Mouse (Mus musculus): ENCODE results near the gene Ccrl2. TPM values are rescaled to one million over a fixed set of nuclear protein-coding genes. Genes with fewer than 3 reads are reported as not detected.

The Ccrl2 gene
- 1.1 and 1.2 TPM in 2 replicates for polyA plus RNA-seq (2015; fragmentation: Nextera tagmentation; extraction: Ambion mirVana)

DNA sequence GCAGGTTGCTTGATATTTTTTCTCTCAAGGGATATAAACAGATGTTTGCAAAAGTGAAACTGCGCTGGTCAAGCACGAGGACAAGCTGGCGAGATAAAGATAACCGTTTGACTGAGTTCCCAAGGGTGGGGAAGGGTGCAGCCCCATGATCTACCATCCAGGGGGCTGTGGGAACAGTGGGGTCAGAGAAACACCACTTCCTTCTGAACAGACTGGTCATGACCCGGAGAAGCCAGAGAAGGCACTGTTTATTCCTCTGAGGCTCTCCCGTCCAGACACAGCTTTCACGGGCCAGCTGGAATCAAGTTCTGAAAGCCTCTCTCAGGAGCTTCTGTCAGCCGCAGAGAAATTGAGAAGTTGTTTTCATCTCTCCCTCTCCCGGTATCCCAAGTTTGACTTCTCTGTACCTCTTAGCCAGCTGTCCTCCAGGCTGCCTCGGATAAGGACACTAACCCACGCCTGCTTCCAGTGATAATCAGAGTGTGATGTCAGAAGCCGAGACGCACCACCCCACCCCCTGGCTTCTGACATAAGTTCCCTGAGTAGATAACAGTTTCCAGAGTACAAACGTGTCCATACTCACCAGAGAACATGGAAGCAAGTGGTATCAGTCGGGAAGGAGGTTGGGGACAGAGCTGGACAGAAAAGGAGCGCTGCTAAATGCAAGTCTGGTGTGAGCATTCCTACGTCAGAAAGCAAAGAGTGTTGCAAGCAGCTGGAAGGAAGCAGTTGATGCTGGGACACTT, at the start of gene Ccrl2:
TSS of gene Ccrl2 (minus strand) at position 722 of the 746 bp plus-strand sequence.
- H3K9me3 ChIP-seq = no peaks in the 10 kb centered on the region
- H3K4me2 ChIP-seq = peak within 1 kb of the TSS; percentile 11
- no peaks in the 10 kb centered on the region for H3K4me1 ChIP-seq
- H3K27me3 ChIP-seq (replicated peaks) = no peaks in the 10 kb centered on the region
- WGBS = 59% methylated on average over 17 of the region's 17 CpGs
- no peak within 1 kb of the TSS for H3K9ac ChIP-seq
- no peaks in the 10 kb centered on the region for H3K36me3 ChIP-seq (replicated peaks)
- H3K27ac ChIP-seq = no peak within 1 kb of the TSS
- H3K4me3 ChIP-seq = no peak within 1 kb of the TSS
- ATAC-seq (replicated peaks) = no peak

DNA sequence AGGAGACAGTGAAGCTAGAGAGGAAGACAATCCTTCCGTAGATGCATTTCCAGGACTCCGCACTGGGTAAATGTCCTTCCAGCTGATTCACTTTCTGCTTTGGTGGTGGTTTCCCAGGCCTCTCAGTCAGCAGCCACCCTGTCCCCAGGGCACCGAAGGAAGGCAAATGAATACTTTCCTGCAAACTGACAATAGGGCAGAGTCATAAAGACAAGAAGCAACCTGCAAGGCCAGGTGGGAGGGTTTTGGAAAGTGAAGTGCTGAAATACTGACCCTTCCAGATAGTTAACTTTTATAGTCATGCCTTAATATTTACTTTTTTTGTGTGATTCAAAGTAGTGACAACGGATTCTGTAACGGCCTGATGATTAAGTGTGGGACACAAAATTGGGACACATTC, 46.6 kb upstream of the Ccrl2 start:
- Histone ChIP-seq H3K9ac (no peak overlapping the region), H3K27me3 (replicated peaks) (no peaks in the 10 kb centered on the region), H3K4me2 (no peak overlapping the region), H3K36me3 (replicated peaks) (no peaks in the 10 kb centered on the region), H3K9me3 (no peaks in the 10 kb centered on the region), H3K27ac (no peak overlapping the region), H3K4me3 (no peak overlapping the region), H3K4me1 (no peaks in the 10 kb centered on the region)
- ATAC-seq (replicated peaks) = no peak
- WGBS = 96% methylated on average over 5 of the region's 5 CpGs

DNA sequence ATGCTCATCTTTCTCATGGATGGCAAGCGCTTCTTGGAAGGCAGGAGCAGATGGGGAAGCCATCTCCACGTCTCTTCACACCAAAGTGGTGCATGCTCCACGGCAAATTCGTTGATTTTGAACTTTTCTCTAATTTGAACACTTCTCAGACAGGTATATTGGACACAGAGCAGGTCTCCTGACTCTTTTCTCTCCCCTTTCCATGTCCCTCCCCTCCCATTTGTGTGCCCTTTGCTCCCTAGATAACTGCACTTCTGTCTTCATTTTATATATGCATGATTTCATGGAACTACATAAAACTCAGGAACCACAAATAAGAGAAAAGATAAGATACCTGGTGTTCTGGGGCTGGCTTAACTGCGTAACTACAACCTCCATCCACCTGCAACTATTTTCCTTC, 46.0 kb upstream of the Ccrl2 start:
- H3K27ac ChIP-seq = no peak overlapping the region
- H3K4me3 ChIP-seq = no peak overlapping the region
- H3K4me2 ChIP-seq = no peak overlapping the region
- WGBS = 94% methylated on average over 5 of the region's 5 CpGs
- H3K36me3 ChIP-seq (replicated peaks) = no peaks in the 10 kb centered on the region
- no peak for ATAC-seq (replicated peaks)
- no peak overlapping the region for H3K9ac ChIP-seq
- no peaks in the 10 kb centered on the region for H3K4me1 ChIP-seq
- no peaks in the 10 kb centered on the region for H3K9me3 ChIP-seq
- no peaks in the 10 kb centered on the region for H3K27me3 ChIP-seq (replicated peaks)

DNA sequence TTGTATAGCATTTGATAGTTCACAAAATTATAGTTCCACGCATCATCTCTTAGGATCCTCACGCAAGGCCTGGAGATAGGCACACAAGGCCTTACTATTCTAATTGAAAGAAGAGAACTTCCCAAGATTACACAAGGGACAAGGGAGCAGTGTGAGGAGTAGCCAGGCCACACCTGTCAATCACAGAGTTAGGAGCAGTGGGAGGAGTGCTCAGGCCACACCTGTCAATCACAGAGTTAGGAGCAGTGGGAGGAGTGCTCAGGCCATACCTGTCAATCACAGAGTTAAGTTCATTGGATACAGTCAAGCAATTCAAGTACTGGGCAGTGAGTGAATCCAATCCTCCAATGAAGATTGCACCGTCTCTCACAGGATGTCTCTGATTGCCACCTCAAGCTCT, 43.1 kb upstream of the Ccrl2 start:
- Histone ChIP-seq H3K4me3 (no peak overlapping the region), H3K9me3 (no peaks in the 10 kb centered on the region), H3K4me1 (no peaks in the 10 kb centered on the region), H3K27me3 (replicated peaks) (no peaks in the 10 kb centered on the region), H3K9ac (no peak overlapping the region), H3K36me3 (replicated peaks) (no peaks in the 10 kb centered on the region), H3K4me2 (no peak overlapping the region), H3K27ac (no peak overlapping the region)
- 92% methylated on average over 3 of the region's 3 CpGs for WGBS
- no peak for ATAC-seq (replicated peaks)

DNA sequence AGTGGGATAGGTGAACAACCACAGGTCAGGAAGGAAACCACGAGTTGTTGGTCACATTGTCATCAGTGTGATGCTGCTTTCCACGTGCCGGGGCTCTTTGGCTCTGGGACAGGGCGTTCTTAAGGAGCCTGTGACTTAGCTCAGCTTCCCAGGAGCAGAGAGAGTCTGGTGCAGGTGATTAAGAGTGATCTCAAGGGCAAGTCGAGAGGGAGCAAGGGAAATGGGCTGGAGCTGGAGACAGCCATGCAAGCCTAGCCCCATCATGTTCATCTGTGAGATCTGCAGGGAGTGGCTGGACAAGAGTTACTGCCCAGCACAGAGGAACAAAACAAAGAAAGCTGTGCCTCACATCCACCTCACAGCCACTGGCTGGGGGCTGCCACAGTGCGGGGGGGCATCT, 40.2 kb upstream of the Ccrl2 start:
- WGBS = 68% methylated on average over 6 of the region's 6 CpGs
- Histone ChIP-seq H3K27ac (no peak overlapping the region), H3K36me3 (replicated peaks) (no peaks in the 10 kb centered on the region), H3K27me3 (replicated peaks) (no peaks in the 10 kb centered on the region), H3K9me3 (no peaks in the 10 kb centered on the region), H3K4me1 (no peaks in the 10 kb centered on the region; the same call in 1 of the 2 replicates), H3K9ac (no peak overlapping the region), H3K4me2 (no peak overlapping the region), H3K4me3 (no peak overlapping the region)
- ATAC-seq (replicated peaks) = no peak

DNA sequence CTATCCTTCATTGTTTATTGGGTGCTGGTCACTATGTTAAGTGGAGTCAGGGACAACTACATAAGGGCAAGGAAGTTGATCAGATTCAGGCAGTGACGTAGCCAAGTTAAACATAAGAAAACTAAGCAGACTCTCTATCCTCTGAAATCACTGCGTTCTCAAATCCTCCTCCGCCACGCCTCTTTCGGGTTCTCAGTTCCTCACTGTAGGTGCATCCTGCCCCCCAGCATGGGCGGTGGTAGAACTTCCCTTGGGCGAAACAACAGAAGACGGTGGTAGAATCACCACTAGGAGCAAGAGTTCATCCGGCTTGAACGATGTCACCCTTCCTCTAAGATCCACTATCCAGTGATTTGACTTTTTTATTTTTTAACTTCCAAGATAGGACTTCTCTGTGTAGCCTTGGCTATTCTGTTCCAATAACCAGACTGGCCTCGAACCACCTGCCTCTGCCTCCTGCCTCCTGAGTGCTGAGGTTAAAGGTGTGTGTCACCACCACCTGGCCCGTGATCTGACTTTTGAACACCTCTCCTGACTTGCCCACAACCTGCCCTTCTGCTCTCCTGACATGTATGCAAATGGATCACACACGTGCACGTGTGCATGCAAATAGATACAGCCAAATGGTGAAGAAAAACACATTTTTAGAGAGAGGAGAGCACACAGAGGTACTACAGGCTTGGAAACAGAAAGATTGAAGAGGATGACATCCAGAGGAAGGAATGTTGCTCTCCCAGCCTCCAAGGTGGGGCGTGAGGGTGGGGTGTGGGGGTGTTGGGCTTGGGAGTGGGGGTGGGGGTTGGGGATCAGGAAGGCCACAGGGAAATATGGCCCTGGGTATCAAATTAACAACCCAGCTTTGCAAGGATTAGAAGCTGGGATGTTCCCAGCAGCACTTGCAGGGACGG, 39.4 kb upstream of the Ccrl2 start:
- H3K4me3 ChIP-seq = no peak overlapping the region
- H3K4me2 ChIP-seq = no peak overlapping the region
- H3K9me3 ChIP-seq = no peaks in the 10 kb centered on the region
- 87% methylated on average over 16 of the region's 16 CpGs for WGBS
- H3K9ac ChIP-seq = no peak overlapping the region
- H3K27ac ChIP-seq = no peak overlapping the region
- no peaks in the 10 kb centered on the region; the same call in 1 of the 2 replicates for H3K4me1 ChIP-seq
- ATAC-seq (replicated peaks) = no peak
- no peaks in the 10 kb centered on the region for H3K36me3 ChIP-seq (replicated peaks)
- H3K27me3 ChIP-seq (replicated peaks) = no peaks in the 10 kb centered on the region

DNA sequence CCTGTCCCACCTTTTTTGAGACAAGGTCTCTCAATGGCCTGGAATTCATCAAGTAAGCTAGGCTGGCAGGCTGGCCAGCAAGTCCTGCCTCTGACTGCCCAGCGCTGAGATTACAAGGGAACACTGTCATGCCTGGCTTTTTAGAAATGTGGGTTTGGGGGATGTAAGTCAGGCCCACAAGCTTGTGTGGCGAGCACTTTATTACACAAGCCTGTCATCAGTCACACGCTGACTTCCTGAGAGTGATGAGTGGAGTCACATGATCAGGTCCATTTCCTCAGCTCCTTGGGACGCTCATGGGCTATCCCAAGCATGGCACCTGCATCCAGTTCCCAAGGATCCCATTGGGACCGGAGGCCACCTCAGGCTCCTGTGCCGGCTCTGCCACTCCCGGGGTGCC, 38.4 kb upstream of the Ccrl2 start:
- H3K4me2 ChIP-seq = no peak overlapping the region
- H3K36me3 ChIP-seq (replicated peaks) = no peaks in the 10 kb centered on the region
- H3K4me1 ChIP-seq = no peaks in the 10 kb centered on the region; the same call in 1 of the 2 replicates
- no peaks in the 10 kb centered on the region for H3K9me3 ChIP-seq
- H3K4me3 ChIP-seq = no peak overlapping the region
- no peaks in the 10 kb centered on the region for H3K27me3 ChIP-seq (replicated peaks)
- no peak overlapping the region for H3K9ac ChIP-seq
- no peak overlapping the region for H3K27ac ChIP-seq
- ATAC-seq (replicated peaks) = no peak
- WGBS = 92% methylated on average over 7 of the region's 7 CpGs

DNA sequence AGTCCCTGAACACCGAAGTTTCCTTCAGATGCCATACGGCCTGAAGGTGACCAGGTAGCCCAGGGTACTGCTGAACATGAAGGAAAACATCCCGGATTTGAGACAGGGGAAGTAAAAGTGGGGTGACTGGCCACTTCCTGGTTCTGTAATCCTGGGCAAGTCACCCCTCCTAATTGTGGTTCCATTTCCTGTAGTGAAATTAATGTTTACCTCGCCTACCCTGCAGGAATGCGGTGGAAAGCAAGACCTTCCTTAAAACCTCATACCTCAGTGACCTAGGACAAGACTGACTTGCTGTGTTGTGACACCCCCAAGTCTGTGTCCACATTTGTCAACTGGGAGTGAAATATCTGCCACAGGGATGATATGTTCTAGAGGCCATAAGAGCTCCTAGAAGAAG, 37.3 kb upstream of the Ccrl2 start:
- Histone ChIP-seq H3K4me3 (no peak overlapping the region), H3K36me3 (replicated peaks) (no peaks in the 10 kb centered on the region), H3K27ac (no peak overlapping the region), H3K4me2 (no peak overlapping the region), H3K9ac (no peak overlapping the region), H3K27me3 (replicated peaks) (no peaks in the 10 kb centered on the region), H3K9me3 (no peaks in the 10 kb centered on the region), H3K4me1 (no peaks in the 10 kb centered on the region; the same call in 1 of the 2 replicates)
- ATAC-seq (replicated peaks) = no peak
- 90% methylated on average over 5 of the region's 5 CpGs for WGBS

DNA sequence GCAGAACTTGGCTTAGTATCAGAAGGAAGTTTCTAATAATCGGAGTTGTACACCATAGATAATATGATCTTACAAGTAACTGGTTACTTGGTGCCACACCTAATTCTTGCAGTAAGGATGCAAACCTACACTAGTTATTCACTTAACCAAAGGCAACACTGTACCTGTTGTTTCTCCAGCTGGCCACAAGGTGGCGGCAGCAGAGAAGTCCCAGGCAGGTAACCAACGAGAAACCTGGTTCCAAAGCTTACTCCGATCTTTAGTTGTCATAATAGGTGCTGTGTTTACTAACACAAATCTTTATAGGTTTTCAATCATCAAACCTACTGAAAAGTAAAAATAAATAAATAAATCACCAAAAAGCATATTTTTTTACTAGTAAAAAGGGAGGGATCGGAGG, 35.8 kb upstream of the Ccrl2 start:
- no peaks in the 10 kb centered on the region for H3K27me3 ChIP-seq (replicated peaks)
- H3K9me3 ChIP-seq = no peaks in the 10 kb centered on the region
- H3K36me3 ChIP-seq (replicated peaks) = no peaks in the 10 kb centered on the region
- no peak overlapping the region for H3K27ac ChIP-seq
- no peak overlapping the region for H3K4me3 ChIP-seq
- ATAC-seq (replicated peaks) = no peak
- no peaks in the 10 kb centered on the region; the same call in 1 of the 2 replicates for H3K4me1 ChIP-seq
- WGBS = 33% methylated on average over 5 of the region's 5 CpGs
- no peak overlapping the region for H3K9ac ChIP-seq
- no peak overlapping the region for H3K4me2 ChIP-seq

DNA sequence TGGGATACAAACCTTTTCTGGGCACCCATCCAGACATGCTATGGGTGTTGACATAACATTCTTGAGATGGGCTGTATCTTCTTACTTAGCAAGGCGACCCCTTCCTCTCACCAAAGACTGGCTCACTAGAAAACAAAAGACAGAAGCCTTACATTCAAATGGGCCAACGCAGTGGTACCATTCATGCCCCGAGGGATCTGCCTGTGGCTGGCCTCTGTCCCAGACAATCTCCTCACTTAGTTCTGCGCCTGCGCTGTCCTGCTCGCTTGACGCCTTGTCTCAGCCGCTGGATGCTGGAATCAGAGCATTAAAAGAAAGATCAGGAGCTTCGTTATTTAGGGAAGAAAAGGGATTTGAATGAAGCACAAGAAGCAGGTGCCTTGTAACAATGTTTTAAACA, 35.3 kb upstream of the Ccrl2 start:
- 58% methylated on average over 9 of the region's 9 CpGs for WGBS
- H3K4me1 ChIP-seq = no peaks in the 10 kb centered on the region; the same call in 1 of the 2 replicates
- H3K4me3 ChIP-seq = no peak overlapping the region
- no peak overlapping the region for H3K4me2 ChIP-seq
- H3K36me3 ChIP-seq (replicated peaks) = no peaks in the 10 kb centered on the region
- no peak overlapping the region for H3K27ac ChIP-seq
- ATAC-seq (replicated peaks) = no peak
- no peak overlapping the region for H3K9ac ChIP-seq
- H3K27me3 ChIP-seq (replicated peaks) = no peaks in the 10 kb centered on the region
- no peaks in the 10 kb centered on the region for H3K9me3 ChIP-seq

DNA sequence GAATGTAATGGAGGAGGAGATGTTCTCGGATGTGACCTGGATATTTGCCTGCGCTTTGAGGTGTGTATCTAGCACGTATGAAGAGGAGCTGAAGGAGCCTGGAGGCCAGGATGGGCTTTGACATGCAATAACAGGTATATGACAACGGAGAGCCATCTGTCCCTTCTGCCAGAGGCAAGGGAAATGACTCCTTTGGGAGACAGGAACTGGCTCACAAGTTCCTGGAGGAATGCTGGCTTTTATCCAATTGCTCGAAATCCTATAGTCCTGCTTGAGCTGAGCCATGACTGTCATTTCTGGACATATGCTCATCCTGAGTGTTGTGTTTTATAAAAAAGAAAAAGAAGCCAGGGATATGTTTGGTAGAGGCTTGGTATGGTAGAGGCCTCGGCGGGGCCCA, 31.6 kb upstream of the Ccrl2 start:
- H3K4me3 ChIP-seq = no peak overlapping the region
- no peaks in the 10 kb centered on the region for H3K27me3 ChIP-seq (replicated peaks)
- ATAC-seq (replicated peaks) = no peak
- H3K9me3 ChIP-seq = no peaks in the 10 kb centered on the region
- no peak overlapping the region for H3K27ac ChIP-seq
- H3K36me3 ChIP-seq (replicated peaks) = no peaks in the 10 kb centered on the region
- 42% methylated on average over 7 of the region's 7 CpGs for WGBS
- H3K4me2 ChIP-seq = no peak overlapping the region
- H3K4me1 ChIP-seq = no peaks in the 10 kb centered on the region; the same call in 1 of the 2 replicates
- no peak overlapping the region for H3K9ac ChIP-seq

DNA sequence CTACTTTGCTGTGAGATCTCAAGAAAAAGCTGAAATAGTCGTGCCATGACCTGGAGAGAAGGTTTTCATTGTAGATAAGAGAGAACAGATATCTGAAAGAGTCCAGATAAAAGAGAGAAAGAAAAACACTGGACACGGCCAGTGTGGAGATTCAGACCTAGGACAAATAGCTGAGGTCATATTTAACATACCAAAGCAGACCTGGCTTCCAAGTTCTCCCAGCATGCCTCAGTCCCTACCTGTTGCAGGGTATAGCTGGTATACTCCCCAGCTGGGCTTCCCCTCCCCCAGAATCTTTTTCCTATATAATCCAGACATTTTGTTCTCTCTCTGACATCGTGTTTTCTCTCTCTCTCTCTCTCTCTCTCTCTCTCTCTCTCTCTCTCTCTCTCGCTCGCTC, 30.6 kb upstream of the Ccrl2 start:
- no peaks in the 10 kb centered on the region; the same call in 1 of the 2 replicates for H3K4me1 ChIP-seq
- 12% methylated on average over 4 of the region's 5 CpGs for WGBS
- no peak overlapping the region for H3K4me3 ChIP-seq
- no peak overlapping the region for H3K27ac ChIP-seq
- H3K36me3 ChIP-seq (replicated peaks) = no peaks in the 10 kb centered on the region
- ATAC-seq (replicated peaks) = no peak
- H3K4me2 ChIP-seq = no peak overlapping the region
- H3K9me3 ChIP-seq = no peaks in the 10 kb centered on the region
- no peak overlapping the region for H3K9ac ChIP-seq
- no peaks in the 10 kb centered on the region for H3K27me3 ChIP-seq (replicated peaks)

Measured in midbrain, embryonic 15.5 days (tissue).